8 mouse cellular contexts compared by ENCODE assay signal in genomic region chr7:81344544-81345446, GRCm38 (mm10). TPM values are rescaled to one million over a fixed set of nuclear protein-coding genes. Genes with fewer than 3 reads are reported as not detected.
DNase-seq lines count a peak whose midpoint lies in the region; ATAC-seq and TF ChIP-seq lines count a peak whose summit lies in the region.

Gene Rps17, minus strand, starts transcription at chr7:81345254.

- DNase-seq in forebrain, embryonic 14.5 days (ENCODE audit: low spot score): peak; percentile 95
- DNase-seq in heart, postnatal 14 days: peak; percentile 100
- peak; percentile 97 for DNase-seq in layer of hippocampus, adult 11-12 months (ENCODE audit: low spot score)
- peak; percentile 94 to 95 for DNase-seq in lung, adult 18-20 months
- DNase-seq in testis, postnatal 14 days (ENCODE audit: low spot score): peak; percentile 94

- H3K4me2 ChIP-seq in forebrain, embryonic 14.5 days (ENCODE audit: low read length): peak within 1 kb of the TSS; percentile 78
- peak within 1 kb of the TSS; percentile 87 for H3K4me2 ChIP-seq in neural tube, embryonic 15.5 days

- peak within 1 kb of the TSS; percentile 86 for H3K9ac ChIP-seq in ES-Bruce4 (ENCODE audit: low read depth, poor library complexity, severe bottlenecking)
- H3K9ac ChIP-seq in forebrain, embryonic 14.5 days (ENCODE audit: low read length): peak within 1 kb of the TSS; percentile 94
- H3K9ac ChIP-seq in neural tube, embryonic 15.5 days (replicated peaks): peak within 1 kb of the TSS; percentile 95

- H3K9me3 ChIP-seq in ES-Bruce4 (replicated peaks; ENCODE audit: control insufficient read depth, insufficient read depth, low read length, poor library complexity, severe bottlenecking): no peaks in the 10 kb centered on the region
- no peaks in the 10 kb centered on the region for H3K9me3 ChIP-seq in forebrain, embryonic 14.5 days (replicated peaks; ENCODE audit: control insufficient read depth, low read length)
- no peaks in the 10 kb centered on the region for H3K9me3 ChIP-seq in neural tube, embryonic 15.5 days (replicated peaks)

- H3K27me3 ChIP-seq in ES-Bruce4 (ENCODE audit: control insufficient read depth, insufficient read depth, low read length, poor library complexity, severe bottlenecking): no peaks in the 10 kb centered on the region
- H3K27me3 ChIP-seq in forebrain, embryonic 14.5 days (replicated peaks; ENCODE audit: control insufficient read depth, insufficient read depth, low read length): no peaks in the 10 kb centered on the region
- no peaks in the 10 kb centered on the region for H3K27me3 ChIP-seq in neural tube, embryonic 15.5 days (replicated peaks)

- TF ChIP-seq POLR2A in ES-Bruce4 (IDR thresholded peaks at IDR 0.05; ENCODE audit: insufficient read depth, low read length): peak; percentile 38

- H3K36me3 ChIP-seq in ES-Bruce4 (ENCODE audit: control insufficient read depth, insufficient read depth, low read length, poor library complexity, severe bottlenecking): peaks cover 40% of the 10 kb centered on the region
- H3K36me3 ChIP-seq in forebrain, embryonic 14.5 days (ENCODE audit: control insufficient read depth, insufficient read depth, low read length): peaks cover 37% of the 10 kb centered on the region
- peaks cover 36% of the 10 kb centered on the region for H3K36me3 ChIP-seq in neural tube, embryonic 15.5 days

- peak within 1 kb of the TSS; percentile 66 for H3K27ac ChIP-seq in ES-Bruce4 (ENCODE audit: insufficient read depth, low read length)
- H3K27ac ChIP-seq in forebrain, embryonic 14.5 days (ENCODE audit: low read depth, low read length): peak within 1 kb of the TSS; percentile 84
- peak within 1 kb of the TSS; percentile 88 for H3K27ac ChIP-seq in neural tube, embryonic 15.5 days (replicated peaks)

- TF ChIP-seq CTCF in ES-Bruce4 (IDR thresholded peaks at IDR 0.05; ENCODE audit: low read depth, low read length): peak; percentile 73

- WGBS in forebrain, embryonic 14.5 days: under 1% methylated on average over 85 of the region's 85 CpGs
- under 1% methylated on average over 85 of the region's 85 CpGs for WGBS in neural tube, embryonic 15.5 days

- intact Hi-C loops in heart, postnatal 14 days (cut with DNase I): loop anchor here (5.0 kb wide), 3 partner anchors 178 to 487 kb away; partner anchors contain the start of gene Whamm

- peak; percentile 87 for ATAC-seq in cerebellum, adult (ENCODE audit: insufficient number of reproducible peaks, low FRiP score, low TSS enrichment)
- peak; percentile 92 for ATAC-seq in forebrain, embryonic 14.5 days
- peak; percentile 95 for ATAC-seq in neural tube, embryonic 15.5 days (ENCODE audit: low FRiP score)

- no peaks in the 10 kb centered on the region for H3K4me1 ChIP-seq in ES-Bruce4 (ENCODE audit: control insufficient read depth, insufficient read depth, low read length)
- peaks cover 15% of the 10 kb centered on the region for H3K4me1 ChIP-seq in forebrain, embryonic 14.5 days (ENCODE audit: control insufficient read depth, insufficient read depth, low read length)
- H3K4me1 ChIP-seq in neural tube, embryonic 15.5 days: peaks cover 29% of the 10 kb centered on the region

- H3K4me3 ChIP-seq in ES-Bruce4 (ENCODE audit: low read depth, low read length): peak within 1 kb of the TSS; percentile 99
- peak within 1 kb of the TSS; percentile 79 for H3K4me3 ChIP-seq in forebrain, embryonic 14.5 days (ENCODE audit: low read depth, low read length)
- peak within 1 kb of the TSS; percentile 86 for H3K4me3 ChIP-seq in neural tube, embryonic 15.5 days (replicated peaks)

- no peak for TF ChIP-seq EP300 in ES-Bruce4 (IDR thresholded peaks at IDR 0.05; ENCODE audit: insufficient read depth, low read depth, low read length)

RNA-seq across cellular contexts. Expression of gene Rps17, which starts in this region (rescaled TPM):
- 2,551 and 2,648 TPM in 2 replicates for polyA plus RNA-seq in ES-Bruce4 (2011; ENCODE audit: insufficient read depth, insufficient read length, low read depth, missing spikeins)
- polyA plus RNA-seq in forebrain, embryonic 14.5 days (2014; fragmentation: Nextera tagmentation; extraction: Ambion mirVana): 769 and 900 TPM in 2 replicates
- 100 to 1,000 TPM; 818 to 856 TPM for total RNA-seq in heart, postnatal 14 days (2021)
- 750 and 812 TPM in 2 replicates for polyA plus RNA-seq in neural tube, embryonic 15.5 days (2015; fragmentation: Nextera tagmentation; extraction: Ambion mirVana)

Comparison
In these comparisons a context has a peak if more than half of its experiments do, and no peak if none do; other contexts are left out.
1. Peak in every context shown above with its lines: DNase-seq, ATAC-seq, H3K4me3 ChIP-seq and H3K27ac ChIP-seq.